Mouse (Mus musculus) liver, adult 2 months (tissue): ENCODE data around the gene Suox. TPM values are rescaled to one million over a fixed set of nuclear protein-coding genes. Genes with fewer than 3 reads are reported as not detected.

Experiments used
- DNase-seq: peaks from one replicate; pipeline ENCODE4 v3.0.0-alpha.2; 2011; ENCODE audit warnings: low read depth, low spot score; ENCODE audit errors: extremely low read depth
- H3K27ac ChIP-seq: fragments of 200-500 bp; replicated peaks from 2 replicates; pipeline ENCODE4 v1.5.1; 2012; ENCODE audit warnings: low read depth, mild to moderate bottlenecking, control low read depth, inconsistent platforms, low read length; ENCODE audit not compliant: insufficient read depth
- H3K27me3 ChIP-seq: fragments of 200-500 bp; 2 replicates; pipeline ENCODE4 v1.6.1; 2012; ENCODE audit warnings: mild to moderate bottlenecking, moderate library complexity, low read length, inconsistent platforms; ENCODE audit not compliant: control insufficient read depth, insufficient read depth
- H3K36me3 ChIP-seq: fragments of 200-500 bp; 2 replicates; pipeline ENCODE4 v1.6.1; 2012; ENCODE audit warnings: low read length, inconsistent platforms; ENCODE audit not compliant: control insufficient read depth, insufficient read depth
- H3K4me1 ChIP-seq: fragments of 200-500 bp; 2 replicates; pipeline ENCODE4 v1.6.1; 2011; ENCODE audit warnings: low read length; ENCODE audit not compliant: control insufficient read depth, insufficient read depth
- H3K4me3 ChIP-seq: fragments of 200-500 bp; 2 replicates; pipeline ENCODE4 v1.5.1; 2011; ENCODE audit warnings: low read depth, mild to moderate bottlenecking, control low read depth, low read length, moderate library complexity; ENCODE audit not compliant: insufficient read depth
- H3K79me2 ChIP-seq: fragments of 200-500 bp; 2 replicates; pipeline ENCODE4 v1.6.1; 2012; ENCODE audit warnings: inconsistent platforms, mild to moderate bottlenecking, low read length, moderate library complexity; ENCODE audit not compliant: control insufficient read depth, insufficient read depth
- H3K9ac ChIP-seq: fragments of 200-500 bp; 2 replicates; pipeline ENCODE4 v1.6.1; 2012; ENCODE audit warnings: low read depth, mild to moderate bottlenecking, control low read depth, inconsistent platforms, low read length
- CTCF ChIP-seq: fragments of 200-500 bp; IDR thresholded peaks from 2 replicates; pipeline ENCODE4 v1.5.1; 2011; ENCODE audit warnings: low read depth, low read length, control low read depth
- POLR2A ChIP-seq: fragments of 200-500 bp; IDR thresholded peaks from 2 replicates; pipeline ENCODE4 v1.6.1; 2011; ENCODE audit warnings: low read length, control low read depth; ENCODE audit not compliant: insufficient read depth; ENCODE audit errors: extremely low read depth
- WGBS: fragments of 180-500 bp; shearing (Covaris S2); methylation state at CpG from one replicate; pipeline ENCODE4 v1.1.7; 2018; 5-methylcytosine and 5-hydroxymethylcytosine counted together
- polyA plus RNA-seq: library from polyadenylated mRNA; depleted of rRNA; stranded (reverse); fragments of >200 nt; gene quantifications from 2 replicates; pipeline ENCODE4 v1.2.3, GENCODE M21; 2012
- total RNA-seq: library from RNA; depleted of rRNA; stranded (reverse); fragments of >200 nt; gene quantifications from 2 replicates; pipeline ENCODE4 v1.2.3, GENCODE M21; 2014

Suox gene
- total and polyA plus RNA-seq, 2 experiments, result 103 to 145 TPM

DNA sequence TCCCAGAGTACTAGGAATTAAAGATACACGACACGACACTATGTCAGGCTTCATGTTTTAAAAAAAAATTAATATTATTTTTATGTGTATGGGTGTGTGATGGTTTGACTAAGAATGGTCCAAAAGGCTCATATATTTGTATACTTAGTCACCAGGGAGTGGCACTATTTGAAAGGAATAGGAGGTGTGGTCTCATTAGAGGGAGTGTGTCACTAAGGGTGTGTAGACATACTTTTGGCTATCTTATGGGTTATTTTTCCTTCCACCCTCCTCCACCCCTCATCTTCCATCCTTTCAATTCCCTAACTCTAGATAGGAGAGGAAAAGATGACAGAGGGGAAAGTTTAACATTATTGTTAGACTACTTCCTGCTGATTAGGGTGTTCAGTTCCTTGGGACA is 8.1 kb downstream of the Suox start:
- H3K9ac ChIP-seq, result no peak overlapping the region
- no peaks in the 10 kb centered on the region for H3K27me3 ChIP-seq
- no peaks in the 10 kb centered on the region for H3K36me3 ChIP-seq
- 96% methylated on average over 2 of the region's 2 CpGs for WGBS
- TF ChIP-seq POLR2A (no peak), CTCF (no peak)
- peaks cover 2% of the 10 kb centered on the region; the same call in 1 of the 2 replicates for H3K4me1 ChIP-seq
- H3K4me3 ChIP-seq, result no peak overlapping the region
- no peaks in the 10 kb centered on the region for H3K79me2 ChIP-seq
- no peak for DNase-seq
- H3K27ac ChIP-seq, result no peak overlapping the region

DNA sequence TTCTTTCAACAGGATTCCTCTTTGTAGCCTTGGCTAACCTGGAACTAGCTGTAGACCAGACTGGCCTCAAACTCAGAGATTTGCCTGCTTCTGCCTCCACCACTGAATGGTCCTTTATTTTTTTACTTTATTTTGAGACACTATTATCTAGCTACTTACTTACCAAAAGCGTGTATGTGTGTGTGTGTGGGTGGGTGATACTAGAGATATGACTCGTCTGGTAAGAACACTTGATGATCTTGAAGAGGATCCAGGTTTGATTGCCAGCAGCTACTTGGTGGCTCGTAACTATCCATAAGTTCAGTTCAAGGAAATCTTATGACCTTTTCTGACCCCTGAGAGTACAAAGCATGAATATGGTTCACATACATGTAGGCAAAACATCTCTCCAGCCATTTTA is 8.6 kb downstream of the Suox start:
- Histone ChIP-seq H3K79me2 (no peaks in the 10 kb centered on the region), H3K27me3 (no peaks in the 10 kb centered on the region), H3K4me3 (no peak overlapping the region), H3K36me3 (no peaks in the 10 kb centered on the region), H3K4me1 (peaks cover 2% of the 10 kb centered on the region; the same call in 1 of the 2 replicates), H3K27ac (no peak overlapping the region), H3K9ac (no peak overlapping the region)
- TF ChIP-seq CTCF (no peak), POLR2A (no peak)
- no peak for DNase-seq
- 83% methylated on average over 3 of the region's 3 CpGs for WGBS

DNA sequence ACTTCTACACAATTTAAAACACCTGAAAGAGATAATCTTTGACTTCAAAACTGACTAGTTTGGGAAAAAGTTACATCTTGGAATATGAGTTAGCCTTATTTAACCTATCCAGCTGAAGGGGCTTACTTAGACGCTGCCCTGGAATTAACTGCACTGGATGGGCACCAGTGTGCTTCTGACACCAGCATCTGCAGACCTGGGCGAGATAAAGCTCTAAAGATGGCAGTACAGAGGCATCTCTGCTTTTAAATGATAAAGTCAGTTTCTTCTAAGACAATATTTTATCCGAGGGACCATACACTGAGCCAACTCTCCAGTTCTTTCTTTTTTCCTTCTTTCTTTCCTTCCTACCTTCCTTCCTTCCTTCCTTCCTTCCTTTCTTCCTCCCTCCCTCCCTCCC is 9.1 kb downstream of the Suox start:
- no peak overlapping the region for H3K27ac ChIP-seq
- 83% methylated on average over 3 of the region's 3 CpGs for WGBS
- no peaks in the 10 kb centered on the region for H3K36me3 ChIP-seq
- no peaks in the 10 kb centered on the region for H3K79me2 ChIP-seq
- no peak for DNase-seq
- no peaks in the 10 kb centered on the region for H3K27me3 ChIP-seq
- TF ChIP-seq POLR2A (no peak), CTCF (no peak)
- H3K4me1 ChIP-seq, result peaks cover 2% of the 10 kb centered on the region; the same call in 1 of the 2 replicates
- no peak overlapping the region for H3K4me3 ChIP-seq
- no peak overlapping the region for H3K9ac ChIP-seq

DNA sequence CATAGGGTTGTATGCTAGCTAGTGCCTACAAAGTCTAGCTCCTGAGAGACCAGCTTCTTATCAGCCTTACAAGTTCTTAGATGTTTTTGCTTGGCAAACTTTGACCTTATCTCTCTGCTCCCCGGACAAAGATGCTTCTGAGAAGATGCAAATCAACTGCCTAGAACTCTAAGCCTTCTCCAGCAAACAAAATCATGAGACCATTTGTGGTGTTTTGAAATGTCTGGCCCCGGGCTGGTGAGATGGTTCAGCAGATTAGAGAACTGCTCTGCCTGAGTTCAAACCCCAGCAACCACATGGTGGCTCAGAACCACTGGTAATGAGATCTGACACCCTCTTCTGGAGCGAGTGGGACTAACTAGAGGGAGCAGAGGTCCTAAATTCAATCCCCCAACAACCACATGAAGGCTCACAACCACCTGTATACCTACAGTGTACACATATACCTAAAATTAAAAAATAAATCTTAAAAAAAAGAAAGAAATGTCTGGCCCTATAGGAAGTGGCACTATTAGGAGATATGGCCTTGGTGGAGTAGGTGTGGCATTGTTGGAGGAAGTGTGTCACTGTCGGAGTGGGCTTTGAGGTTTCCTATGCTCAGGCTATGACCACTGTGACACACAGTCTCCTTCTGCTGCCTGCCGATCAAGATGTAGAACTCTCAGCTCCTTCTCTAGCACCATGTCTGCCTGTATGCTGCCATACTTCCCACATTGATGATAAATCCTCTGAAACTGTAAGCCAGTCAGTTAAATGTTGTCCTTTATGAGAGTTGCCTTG is 10.2 kb downstream of the Suox start:
- Histone ChIP-seq H3K27ac (no peak overlapping the region), H3K4me3 (no peak overlapping the region), H3K4me1 (no peaks in the 10 kb centered on the region), H3K9ac (no peak overlapping the region), H3K27me3 (no peaks in the 10 kb centered on the region), H3K36me3 (no peaks in the 10 kb centered on the region), H3K79me2 (no peaks in the 10 kb centered on the region)
- 64% methylated on average over 5 of the region's 5 CpGs for WGBS
- DNase-seq, result no peak
- TF ChIP-seq POLR2A, result no peak
- TF ChIP-seq CTCF, result no peak

DNA sequence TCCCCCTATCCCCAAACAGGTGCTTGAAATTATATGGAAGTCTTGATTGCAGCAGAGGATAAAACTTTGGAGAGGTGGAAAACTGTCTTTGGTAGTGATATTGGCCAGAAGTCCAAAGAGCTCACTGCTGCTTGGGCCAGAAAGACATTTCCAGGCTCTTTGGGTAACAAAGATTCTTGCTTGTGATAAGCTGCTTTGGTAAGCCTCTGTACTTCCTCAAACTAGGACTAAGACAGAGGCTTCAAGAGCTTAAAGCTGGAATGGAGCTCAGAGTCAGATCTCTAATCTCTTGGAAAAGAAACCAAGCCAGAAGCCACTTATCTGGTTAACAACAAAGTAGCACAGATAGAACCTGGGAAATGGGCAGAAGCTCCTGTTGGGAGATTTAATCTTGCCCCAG is 11.4 kb downstream of the Suox start:
- Histone ChIP-seq H3K79me2 (no peaks in the 10 kb centered on the region), H3K9ac (no peak overlapping the region), H3K27ac (no peak overlapping the region), H3K4me3 (no peak overlapping the region), H3K36me3 (no peaks in the 10 kb centered on the region), H3K4me1 (no peaks in the 10 kb centered on the region), H3K27me3 (no peaks in the 10 kb centered on the region)
- TF ChIP-seq CTCF, result no peak
- TF ChIP-seq POLR2A, result no peak
- DNase-seq, result no peak

DNA sequence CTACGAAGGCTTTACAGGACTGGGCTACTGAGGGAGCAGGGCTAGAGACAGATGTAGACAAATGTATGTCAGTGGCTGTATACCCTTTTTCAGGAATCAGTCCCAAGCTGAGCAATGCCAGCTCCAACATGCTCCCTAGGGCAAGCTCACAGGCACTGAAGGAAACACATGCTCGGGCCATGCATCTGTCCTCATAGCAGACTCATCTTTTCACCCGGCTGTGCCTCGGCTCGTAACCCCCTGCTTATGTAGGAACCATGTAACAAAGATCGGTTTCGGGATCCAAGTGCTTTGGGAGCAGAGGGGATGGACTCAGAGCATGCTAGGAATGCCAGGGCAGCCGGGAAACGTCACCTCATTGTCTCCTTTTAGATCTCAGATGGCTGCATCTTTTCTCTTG is 14.4 kb downstream of the Suox start:
- 83% methylated on average over 9 of the region's 9 CpGs for WGBS
- H3K27me3 ChIP-seq, result no peaks in the 10 kb centered on the region

More for the DNA sequence above, 14.4 kb downstream of the Suox start:
- Histone ChIP-seq H3K4me3 (no peak overlapping the region), H3K4me1 (peaks cover 9% of the 10 kb centered on the region), H3K36me3 (no peaks in the 10 kb centered on the region), H3K79me2 (no peaks in the 10 kb centered on the region), H3K9ac (no peak overlapping the region), H3K27ac (no peak overlapping the region)
- no peak for DNase-seq
- TF ChIP-seq POLR2A (no peak), CTCF (no peak)
